Mouse (Mus musculus) gastrocnemius, adult 18-20 months (tissue): Measurements from ENCODE around the gene Cntd1. TPM values are rescaled to one million over a fixed set of nuclear protein-coding genes. Genes with fewer than 3 reads are reported as not detected.

Experiments
- DNase-seq: peaks from one replicate; pipeline ENCODE4 v3.0.0; 2021; ENCODE audit warnings: low spot score
- long read RNA-seq, 2 experiments: library from polyadenylated mRNA; stranded (forward); transcript quantifications; one replicate each; pipeline ENCODE4 v2.0.0; 2021
- total RNA-seq, 2 experiments: library from RNA; stranded (reverse); gene quantifications; 2 replicates each; pipeline ENCODE4 v1.2.3; 2021

Gene Cntd1
- total RNA-seq: under 1 TPM; 0.31 to 0.37 TPM
- long read RNA-seq, experiment 1, partial matches to known transcripts: 0 of 1 reads
- long read RNA-seq, experiment 1, other reads (novel, unspliced or antisense): 0 of 1 reads
- long read RNA-seq, experiment 2: 0 reads

DNA sequence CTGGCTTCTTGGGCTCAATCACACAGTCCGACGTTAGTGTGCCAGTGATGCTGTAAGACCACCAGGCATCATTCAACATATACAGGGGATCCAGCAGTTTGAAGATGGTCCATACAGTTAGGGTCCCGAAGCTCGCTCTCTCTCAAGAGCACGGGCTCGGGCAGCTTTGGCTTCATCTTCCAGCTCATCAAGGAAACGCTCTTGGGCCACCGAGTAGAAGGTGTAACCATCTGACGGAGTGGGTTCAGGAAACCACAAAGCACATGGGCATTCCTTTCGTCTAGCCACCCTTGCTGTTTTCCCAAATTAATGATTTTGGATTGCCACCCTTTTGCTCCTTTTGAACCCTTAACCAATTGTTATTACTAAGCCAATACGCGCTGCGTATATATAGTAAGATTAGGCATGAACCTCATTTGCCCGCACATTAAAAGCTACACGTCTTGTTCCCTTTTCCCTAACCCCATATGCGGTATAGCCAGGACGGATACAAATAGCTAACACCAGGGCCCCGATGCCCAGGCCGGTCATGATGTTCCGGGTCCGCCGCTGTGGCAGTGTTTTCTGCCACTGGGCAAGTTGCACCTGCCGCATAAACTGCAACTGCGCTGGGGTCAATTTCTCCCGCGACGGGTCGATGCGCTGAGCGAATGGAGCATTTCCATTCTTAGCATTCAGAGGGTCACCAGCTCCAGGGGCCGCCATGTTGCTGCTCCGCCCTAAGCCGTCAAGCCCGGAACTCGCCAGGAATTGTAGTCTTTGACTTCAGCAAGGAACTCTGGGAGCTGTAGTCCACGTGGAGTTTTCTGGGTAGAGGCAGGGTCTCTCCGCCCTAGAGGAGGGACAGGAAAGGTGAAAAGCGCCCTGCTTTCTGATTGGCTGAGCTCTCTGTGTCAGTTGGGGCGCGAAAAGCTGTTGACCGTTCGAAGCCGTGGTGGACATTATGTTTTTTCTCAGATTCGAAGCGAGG, at the start of gene Cntd1, which contains the start of gene Coa3:
Gene Cntd1, plus strand, starts transcription at position 790 of the 970 bp plus-strand sequence.
Gene Coa3, minus strand, starts transcription at position 892 of the 970 bp plus-strand sequence.
- peak; percentile 88 for DNase-seq

DNA sequence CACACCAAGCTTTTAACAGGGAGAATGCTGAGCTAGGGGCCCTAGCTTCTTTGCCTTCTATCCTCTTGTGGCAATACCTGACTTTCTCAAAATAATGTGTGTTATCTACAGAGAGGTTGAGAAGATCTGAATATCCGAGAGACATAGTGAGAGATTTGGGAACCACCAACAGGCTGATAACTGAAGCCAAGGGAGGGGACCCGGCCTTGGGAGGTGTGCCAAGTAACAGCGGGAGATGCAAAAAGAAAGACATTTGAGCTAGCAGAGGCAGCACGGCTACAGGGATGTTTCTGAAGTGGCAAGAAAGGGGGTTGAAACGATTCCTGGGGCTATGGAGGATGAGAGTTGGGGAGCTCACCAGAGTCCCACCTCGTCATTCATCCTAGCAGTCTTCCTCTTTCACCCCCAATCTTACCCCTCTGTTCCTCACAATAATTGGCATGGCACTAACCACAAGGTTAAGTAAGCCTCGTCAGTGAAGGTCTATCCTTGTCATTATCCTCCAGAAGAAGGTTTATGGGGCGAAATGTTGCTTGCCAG, 49.4 kb upstream of the Cntd1 start:
- peak; percentile 64 for DNase-seq

DNA sequence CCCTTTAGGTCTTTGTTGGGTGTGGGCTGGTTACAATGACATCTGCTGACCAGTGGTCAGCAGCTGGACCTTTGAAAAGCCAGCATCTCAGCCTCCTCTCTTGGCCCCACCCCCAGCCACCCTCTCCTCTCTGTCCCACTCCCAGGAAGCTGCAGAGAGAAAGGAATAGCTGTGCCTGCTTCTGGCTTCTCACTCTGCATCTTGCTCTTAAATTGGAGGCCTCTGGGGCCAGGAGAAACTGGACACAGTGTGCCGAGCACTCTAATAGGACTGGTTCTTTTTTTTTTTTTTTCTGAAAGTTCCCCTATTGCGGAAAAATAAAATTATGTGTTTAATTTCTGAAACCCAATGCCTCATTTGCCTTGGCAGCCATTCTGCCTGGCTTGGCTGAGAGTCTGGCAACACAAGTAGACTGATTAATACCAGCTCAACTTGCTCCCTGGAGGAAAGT, 48.7 kb upstream of the Cntd1 start:
- peak; percentile 75 for DNase-seq

DNA sequence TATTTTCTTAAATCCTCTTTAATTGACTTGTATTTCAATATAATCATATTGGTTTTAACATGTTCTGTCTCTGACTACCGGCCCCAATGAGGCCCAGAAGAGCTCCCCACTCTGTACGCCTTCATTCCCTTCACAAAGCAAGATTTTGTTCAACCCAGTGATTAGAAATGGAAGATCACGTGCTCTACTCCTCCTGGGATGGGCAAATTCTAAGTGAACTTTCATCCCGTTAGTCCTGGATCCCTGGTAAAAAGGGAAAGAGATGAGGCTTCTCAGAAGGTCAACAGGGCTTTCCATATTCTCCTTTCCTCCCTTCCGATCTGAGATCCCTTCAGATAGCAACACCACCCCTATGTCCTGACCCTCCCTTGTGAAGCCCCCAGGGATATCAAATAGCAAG, 48.3 kb upstream of the Cntd1 start:
- DNase-seq: no peak

DNA sequence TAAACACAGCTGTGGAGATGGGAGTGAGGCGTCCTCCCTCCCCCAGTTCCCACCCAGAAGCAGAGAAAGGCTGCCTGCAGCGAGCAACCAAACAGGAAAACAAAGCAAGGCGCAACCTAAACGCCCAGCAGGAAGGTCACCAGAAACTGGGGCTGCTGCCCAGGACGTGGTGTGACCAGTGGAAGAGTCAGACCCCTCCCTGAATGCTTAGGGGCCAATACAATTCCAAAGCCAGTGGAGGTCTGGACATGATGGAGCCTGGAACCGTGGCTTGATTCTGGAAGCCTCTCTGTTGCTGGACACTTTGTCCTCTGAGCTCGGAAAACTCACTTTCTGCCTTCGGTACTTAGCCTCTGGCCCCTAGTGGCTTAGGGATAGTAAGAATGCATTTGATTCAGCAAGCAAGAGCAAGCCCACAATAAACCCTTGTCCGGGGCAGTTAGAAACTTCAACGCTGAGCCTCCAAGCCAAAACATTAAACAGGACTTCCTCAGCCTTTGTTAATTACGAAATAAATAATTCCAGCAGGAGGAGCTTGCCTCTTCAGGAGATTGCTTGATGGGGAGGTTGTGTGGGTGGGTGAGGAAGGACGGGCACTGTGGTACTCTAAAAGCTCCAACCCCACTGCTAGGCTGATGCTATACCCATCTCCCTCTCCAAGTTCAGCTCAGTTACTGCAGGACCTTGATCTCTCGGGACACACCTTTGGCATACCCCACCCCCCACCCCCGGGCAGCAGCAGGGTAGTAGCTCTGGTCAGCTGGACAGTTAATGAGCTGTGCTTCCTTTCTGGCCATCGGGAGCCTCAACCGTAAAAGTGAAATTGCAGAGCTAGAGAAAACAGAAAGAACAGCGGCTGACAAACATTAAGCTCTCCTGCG, 47.6 kb upstream of the Cntd1 start:
- peak; percentile 86 for DNase-seq

DNA sequence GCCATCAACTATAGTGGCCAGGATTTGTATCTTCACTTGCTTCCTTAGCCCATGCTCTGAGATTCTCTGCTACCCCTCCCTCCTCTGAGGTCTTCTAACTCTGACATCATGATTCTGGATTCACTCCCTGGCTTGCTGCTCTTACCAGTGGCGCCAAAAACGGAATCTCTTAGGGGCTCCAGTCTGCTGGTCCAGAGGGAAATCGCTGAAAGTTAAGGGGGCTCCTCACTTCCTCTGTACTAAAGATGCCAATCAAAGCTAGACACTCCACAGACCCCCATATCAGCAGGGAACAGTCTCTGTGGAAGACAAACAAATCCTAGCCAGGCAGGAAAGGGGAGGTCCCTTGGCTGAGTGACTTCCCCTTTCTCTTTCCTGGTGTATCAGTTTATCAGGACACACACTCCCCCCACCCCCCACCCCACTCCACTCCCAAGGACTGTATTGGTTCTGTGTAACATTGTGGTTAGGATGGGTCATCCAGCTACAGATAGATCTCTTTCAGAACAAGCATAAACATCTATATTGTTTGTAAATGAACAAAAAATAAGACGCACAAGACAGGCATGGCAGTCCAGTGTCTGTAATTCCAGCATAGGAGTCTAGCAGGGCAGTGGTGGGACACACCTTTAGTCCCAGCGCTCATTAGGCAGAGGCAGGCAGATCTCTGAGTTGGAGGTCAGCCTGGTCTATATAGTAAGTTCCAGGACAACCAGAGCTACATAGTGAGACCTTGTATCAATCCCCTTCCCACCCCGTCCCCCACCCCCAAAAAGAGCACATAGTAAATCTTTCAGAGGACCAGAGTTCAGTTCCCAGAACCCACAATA, 46.6 kb upstream of the Cntd1 start:
- peak; percentile 65 for DNase-seq

DNA sequence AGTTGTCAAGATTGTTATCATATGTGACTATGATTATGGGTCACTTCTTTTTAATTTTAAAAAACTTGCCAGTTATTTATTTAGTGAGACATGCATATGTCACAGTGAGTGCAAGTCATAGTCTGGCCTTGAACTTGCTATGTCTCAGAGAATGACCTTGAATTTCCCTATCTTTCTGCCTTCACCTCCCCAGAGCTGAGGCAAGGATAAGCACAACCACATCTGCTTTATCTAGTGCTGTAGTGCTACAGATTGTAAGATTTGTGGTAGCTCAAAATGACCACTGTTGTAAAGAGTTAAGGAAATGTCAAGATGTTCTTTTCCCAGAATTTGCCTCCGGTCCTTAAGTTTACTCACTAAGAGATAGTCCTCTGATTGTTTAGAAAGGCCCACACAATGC, 45.6 kb upstream of the Cntd1 start:
- DNase-seq: no peak

DNA sequence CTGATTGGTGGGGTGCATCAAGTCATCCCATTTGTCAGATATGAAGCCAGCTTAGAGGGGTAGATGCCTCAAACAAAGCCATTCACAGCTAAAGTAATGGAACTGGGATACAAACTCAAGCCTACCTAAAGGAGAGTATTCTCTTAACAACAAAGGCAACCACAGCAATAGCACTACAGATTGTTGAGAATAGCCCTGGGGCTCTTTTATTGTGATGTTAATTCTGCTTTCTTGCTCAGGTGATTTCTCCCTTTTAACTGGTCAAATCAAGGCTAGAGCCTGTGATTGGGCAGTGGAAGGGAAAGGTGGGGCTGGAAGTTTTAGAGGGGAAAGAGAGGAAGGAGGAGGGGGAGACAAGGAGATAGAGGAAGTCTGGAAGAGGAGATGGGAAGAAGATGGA, 44.7 kb upstream of the Cntd1 start:
- no peak for DNase-seq

DNA sequence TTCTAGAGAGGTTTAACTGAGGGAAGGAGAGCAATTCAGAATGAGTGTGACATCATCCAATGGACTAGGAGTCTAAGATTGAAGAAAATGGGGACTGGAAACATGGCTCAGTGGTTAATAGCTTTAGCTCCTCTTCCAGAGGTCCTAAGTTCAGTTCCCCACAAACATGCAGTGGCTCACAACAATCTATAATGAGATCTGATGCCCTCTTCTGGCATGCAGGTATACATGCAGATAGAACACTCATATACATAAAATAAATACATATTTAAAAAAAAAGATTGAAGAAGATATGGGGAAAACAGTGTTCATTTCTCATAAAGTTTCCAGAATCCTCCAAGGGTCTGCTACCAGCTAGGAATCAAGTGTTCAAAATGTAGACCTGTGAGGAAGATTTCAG, 43.4 kb upstream of the Cntd1 start:
- DNase-seq: no peak

DNA sequence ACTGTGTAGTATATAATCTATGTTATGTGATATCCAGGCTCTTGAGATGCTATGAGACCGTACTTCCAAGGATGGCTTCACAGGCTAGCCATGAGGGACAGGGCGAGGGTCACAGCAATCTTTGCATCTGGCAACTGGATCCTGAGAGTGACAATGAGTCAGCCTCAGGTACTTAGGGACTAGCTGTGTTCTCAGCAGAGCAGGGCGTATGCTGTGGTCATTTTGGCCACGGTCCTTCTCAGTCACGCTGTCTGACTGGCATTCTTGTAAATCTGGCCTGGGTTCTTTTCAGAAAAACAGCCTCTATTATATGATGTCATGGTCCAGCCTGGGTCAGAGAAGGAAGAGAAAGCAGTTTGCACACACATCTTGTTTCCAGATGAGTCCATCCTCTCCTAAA, 42.0 kb upstream of the Cntd1 start:
- peak; percentile 46 for DNase-seq

DNA sequence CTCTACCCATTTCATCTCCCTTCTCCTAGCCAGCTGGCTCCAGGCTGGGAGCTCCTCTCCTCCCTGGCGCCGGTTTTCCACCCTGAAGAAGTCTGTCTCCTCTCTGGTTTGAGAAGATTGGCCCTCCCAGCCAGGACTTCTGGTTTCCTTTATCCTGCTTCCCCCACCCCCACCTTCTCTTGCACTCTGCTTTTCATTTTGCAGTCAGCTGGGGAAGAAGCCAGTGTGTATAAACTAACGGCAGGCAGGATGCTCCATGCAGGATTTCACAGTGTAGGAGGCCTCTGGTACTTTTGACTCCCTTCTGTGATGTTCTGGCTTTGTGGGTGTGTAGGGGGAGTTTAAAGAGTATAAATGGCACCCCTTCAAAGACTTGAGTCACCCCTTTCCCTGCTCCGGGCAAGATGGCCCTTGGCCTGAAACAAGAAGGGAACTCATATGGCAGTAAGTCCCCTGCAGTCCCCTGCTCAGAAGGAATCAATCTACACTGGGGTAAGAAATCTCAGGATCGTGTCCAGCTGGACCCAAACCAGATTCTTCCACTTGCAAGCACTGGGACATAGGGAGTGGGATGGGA, 40.7 kb upstream of the Cntd1 start:
- DNase-seq: peak; percentile 45

DNA sequence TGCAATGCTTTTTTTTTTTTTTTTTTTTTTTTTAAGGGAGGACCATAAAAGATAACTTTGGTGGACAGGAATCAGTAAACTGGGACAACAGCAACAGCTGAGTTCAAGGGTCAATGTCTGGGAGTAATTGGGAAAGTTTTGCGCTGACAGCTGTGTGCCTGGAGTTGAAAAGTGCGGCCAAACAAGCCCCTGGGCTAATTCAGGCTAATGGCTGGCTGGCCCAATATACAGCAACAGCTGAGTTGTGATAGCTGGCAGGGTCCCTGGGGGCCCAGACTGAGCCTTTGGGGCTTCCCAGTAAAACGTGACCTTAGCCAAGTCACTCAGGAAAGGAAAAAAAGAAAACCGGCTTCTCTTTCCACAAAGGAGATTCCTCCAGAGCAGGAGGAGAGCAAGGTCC, 33.7 kb upstream of the Cntd1 start:
- peak; percentile 65 for DNase-seq

DNA sequence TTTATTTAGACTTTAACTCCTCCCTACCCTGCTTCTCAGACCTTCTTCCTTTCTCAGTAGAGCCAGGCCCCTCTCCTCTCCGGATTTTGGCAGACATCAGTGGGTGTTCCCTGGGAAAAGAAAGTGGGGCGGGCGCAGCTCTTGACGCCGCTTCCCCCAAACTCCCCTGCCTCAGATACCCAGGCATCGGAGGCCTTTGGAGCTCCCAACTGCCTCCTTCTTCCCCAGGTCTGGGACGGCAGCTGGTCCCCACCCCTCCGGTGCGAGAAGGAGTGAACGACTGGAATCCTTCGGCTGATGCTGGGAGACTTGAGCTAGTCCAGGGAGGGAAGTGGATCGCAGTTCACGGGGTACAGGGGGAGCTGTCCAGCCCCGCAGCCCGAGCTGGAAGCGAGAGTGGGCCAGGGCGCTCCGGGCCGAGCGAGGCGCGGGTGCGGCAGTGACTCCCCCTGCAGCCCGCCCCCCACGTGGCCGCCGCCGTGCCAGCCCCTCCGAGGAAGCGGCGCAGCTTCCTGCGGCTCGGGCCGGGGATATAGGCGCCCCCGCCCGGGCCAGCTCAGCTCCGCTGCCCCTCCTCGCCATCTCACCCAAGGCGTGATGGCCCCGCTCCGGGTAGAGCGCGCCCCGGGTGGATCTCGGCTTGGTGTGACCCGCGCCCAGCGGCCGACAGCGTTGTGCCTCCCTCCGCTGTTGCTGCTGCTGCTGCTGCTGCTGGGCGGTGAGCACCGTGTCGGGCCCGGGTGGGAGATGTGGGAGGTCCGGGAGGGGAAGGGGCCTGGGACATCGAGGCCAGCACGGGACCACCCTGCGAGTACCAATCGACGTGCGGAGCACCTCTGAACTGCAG, 32.7 kb upstream of the Cntd1 start, which contains the start of gene Ramp2:
Gene Ramp2, plus strand, starts transcription at position 174 of the 847 bp plus-strand sequence.
- DNase-seq: peak; percentile 66

DNA sequence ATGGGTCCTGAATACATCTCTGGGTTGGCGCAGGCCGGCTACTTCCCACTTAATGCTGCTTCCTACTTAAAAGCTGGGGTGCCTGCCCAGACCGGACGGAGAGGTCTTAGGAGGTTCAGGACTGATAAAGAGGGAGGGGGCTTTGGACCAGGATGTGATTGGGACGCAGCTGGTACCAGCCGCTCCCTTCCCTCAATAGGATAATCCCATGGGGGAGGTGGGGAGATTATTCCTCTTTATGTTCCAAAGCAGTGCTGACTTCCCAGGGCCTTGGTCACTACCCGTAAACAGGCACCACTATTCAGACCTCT, 32.2 kb upstream of the Cntd1 start:
- DNase-seq: no peak

DNA sequence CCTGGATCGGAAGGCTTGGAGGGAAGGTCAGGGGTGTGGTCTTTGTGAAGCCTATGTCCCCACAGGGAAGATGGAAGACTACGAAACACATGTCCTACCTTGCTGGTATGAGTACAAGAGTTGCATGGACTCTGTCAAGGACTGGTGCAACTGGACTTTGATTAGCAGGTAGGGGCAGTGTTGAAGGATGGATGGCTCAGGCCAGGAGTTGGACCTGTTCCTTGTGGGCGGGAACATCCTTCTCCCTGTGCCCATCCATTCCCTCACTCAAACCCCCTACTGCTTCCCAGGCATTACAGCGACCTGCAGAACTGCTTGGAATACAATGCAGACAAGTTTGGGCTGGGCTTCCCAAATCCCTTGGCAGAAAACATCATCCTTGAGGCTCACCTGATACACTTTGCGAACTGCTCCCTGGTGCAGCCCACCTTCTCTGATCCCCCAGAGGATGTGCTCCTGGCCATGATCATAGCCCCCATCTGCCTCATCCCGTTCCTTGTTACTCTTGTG, 31.2 kb upstream of the Cntd1 start:
- no peak for DNase-seq

DNA sequence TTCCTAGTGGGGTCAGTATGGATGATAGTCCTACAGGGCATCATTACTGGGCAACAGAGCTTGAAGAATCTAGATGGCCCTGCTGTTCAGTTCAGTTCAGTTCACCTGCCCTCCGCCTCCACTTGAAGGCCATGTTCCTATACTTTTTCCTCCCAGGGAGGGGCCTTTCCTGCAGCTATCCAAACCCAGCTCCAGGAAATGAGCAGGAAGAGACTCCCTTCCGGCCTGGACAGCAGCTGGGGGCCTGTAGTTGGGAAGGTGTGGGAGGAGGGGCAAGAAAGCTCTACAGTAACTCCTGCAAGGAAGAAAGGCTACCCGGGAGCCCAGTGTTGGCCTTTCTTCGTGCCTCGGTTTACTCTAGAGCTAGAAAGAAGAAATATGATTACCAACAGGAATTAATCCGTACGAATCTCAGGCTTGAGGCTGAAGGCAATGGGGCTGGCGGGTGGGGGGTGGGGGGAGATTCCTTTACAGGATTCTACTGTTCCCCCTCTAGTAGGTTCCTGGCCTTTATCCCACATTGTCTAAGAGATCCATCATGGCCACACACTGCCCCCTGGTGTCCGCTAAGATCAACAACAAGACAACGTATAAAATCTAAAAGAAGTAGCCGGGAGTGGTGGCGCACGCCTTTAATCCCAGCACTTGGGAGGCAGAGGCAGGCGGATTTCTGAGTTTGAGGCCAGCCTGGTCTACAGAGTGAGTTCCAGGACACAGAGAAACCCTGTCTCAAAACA, 30.4 kb upstream of the Cntd1 start:
- peak; percentile 62 for DNase-seq

DNA sequence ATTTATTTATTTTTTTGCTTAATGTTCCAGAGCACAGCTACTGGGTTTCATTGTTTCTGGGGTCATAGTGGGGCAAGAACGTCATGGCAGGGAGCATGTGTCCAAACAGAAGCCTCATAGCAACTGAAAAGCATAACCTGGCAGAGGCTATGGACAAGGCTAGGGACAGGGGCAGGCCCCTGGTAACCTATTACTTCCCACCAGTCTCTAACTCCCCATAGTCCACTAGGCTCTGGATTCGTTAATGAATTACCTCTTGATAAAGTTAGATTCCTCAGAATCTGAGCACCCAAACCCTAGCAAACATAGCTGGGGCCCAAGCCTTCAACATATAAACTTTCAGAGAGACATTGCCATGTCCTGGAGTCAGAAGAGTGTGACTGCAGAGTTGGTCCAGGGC, 27.8 kb upstream of the Cntd1 start:
- DNase-seq: no peak

DNA sequence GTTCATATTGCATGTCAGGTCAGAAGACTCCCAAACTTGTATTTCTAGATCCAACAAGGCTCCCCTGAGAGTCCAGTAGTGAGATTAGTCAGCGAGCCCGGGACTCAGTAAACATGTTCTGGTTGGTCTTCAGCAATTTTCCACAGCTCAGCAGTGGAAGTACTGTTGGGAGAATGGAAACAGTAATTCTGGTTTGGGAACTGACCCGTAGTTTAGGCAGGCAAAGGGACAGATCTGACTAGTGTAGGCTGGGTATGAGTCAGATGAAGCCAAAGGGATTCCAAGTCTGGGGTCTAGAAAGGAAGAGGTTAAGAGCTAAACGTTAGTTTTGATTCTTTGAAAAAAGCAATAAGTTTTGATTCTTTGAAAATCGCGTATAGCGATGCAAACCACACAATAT, 25.9 kb upstream of the Cntd1 start:
- DNase-seq: no peak
